Mouse (Mus musculus) erythroblast, embryonic 14.5 days (primary cell): Measurements from ENCODE around the gene Lypd4.

ENCODE experiments used
- GATA1 ChIP-seq: IDR thresholded peaks from 2 replicates; pipeline ENCODE4 v1.6.1; 2012; ENCODE audit warnings: low read length, inconsistent platforms, mixed read lengths
- TAL1 ChIP-seq: IDR thresholded peaks from 3 replicates; pipeline ENCODE4 v1.6.1; 2012; ENCODE audit warnings: low read length, inconsistent platforms, mixed read lengths

DNA sequence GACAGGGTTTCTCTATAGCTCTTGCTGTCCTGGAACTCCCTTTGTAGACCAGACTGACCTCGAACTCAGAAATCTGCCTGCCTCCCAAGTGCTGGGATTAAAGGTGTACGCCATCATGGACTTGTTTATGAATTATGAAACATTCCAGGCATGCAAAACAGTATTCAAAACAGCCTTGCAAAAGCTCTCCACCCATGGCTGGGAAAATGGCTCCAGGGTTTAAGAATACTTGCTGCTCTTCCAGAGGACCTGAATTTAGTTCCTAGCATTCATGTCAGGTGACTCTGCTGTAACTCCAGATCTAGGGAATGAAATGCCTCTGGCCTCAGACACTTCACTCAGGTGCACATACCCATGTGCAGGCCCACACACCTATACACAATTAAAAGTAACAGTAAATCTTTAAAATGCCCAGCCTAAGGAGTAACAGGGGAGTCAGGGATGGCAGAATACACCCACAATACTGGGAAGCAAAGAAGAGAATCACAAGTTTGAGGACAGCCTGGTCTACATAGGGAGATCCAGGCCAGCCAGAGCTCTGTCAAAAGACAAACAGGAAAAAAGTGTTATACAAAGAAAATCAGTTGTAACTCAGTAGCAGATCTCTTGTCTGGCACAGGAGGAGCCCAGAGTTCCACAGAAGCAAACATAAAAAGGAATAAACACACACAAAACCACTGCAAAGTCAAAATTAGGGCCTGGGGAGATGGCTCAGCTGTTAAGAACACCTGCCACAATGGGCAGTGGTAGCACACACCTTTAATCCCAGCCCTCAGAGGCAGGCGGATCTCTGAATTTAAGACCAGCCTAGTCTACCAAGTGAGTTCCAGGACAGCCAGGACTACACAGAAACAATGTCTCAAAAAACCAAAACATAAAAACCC is 21.7 kb upstream of the Lypd4 start:
- TF ChIP-seq GATA1, result no peak
- no peak for TF ChIP-seq TAL1
